Mouse (Mus musculus) limb, embryonic 11.5 days (tissue): ENCODE data around the gene Pigp. TPM values are rescaled to one million over a fixed set of nuclear protein-coding genes. Genes with fewer than 3 reads are reported as not detected.

ENCODE experiments used
- ATAC-seq: fragments of 200-750 bp; cut with Nextera tagmentation; 2 replicates; pipeline ENCODE4 v1.8.0; 2017; ENCODE audit warnings: low read depth; ENCODE audit not compliant: insufficient number of reproducible peaks, low FRiP score, low TSS enrichment
- DNase-seq: peaks from one replicate; pipeline ENCODE4 v3.0.0-alpha.2; 2015; ENCODE audit warnings: low spot score
- H3K27ac ChIP-seq: fragments of 300-500 bp; sonication (generic); replicated peaks from 2 replicates; pipeline ENCODE4 v1.5.1; 2014; ENCODE audit warnings: low read depth, mild to moderate bottlenecking, low read length
- H3K27me3 ChIP-seq: fragments of 300-500 bp; sonication (generic); 2 replicates; pipeline ENCODE4 v1.6.1; 2014; ENCODE audit warnings: mild to moderate bottlenecking, low read length, mixed read lengths; ENCODE audit not compliant: control insufficient read depth, insufficient read depth
- H3K36me3 ChIP-seq: fragments of 300-500 bp; sonication (generic); 2 replicates; pipeline ENCODE4 v1.6.1; 2014; ENCODE audit warnings: mild to moderate bottlenecking, low read length, moderate library complexity, mixed read lengths; ENCODE audit not compliant: control insufficient read depth, insufficient read depth
- H3K4me1 ChIP-seq: fragments of 300-500 bp; sonication (generic); 2 replicates; pipeline ENCODE4 v1.6.1; 2014; ENCODE audit warnings: low read length, mixed read lengths; ENCODE audit not compliant: control insufficient read depth, insufficient read depth
- H3K4me2 ChIP-seq: fragments of 300-500 bp; sonication (generic); 2 replicates; pipeline ENCODE4 v1.6.1; 2014; ENCODE audit warnings: low read depth, mild to moderate bottlenecking, moderate library complexity; ENCODE audit not compliant: severe bottlenecking
- H3K4me3 ChIP-seq: fragments of 300-500 bp; sonication (generic); 2 replicates; pipeline ENCODE4 v1.5.1; 2014; ENCODE audit warnings: low read depth, low read length
- H3K9ac ChIP-seq: fragments of 300-500 bp; sonication (generic); 2 replicates; pipeline ENCODE4 v1.6.1; 2014; ENCODE audit warnings: mild to moderate bottlenecking, low read length
- H3K9me3 ChIP-seq: fragments of 300-500 bp; sonication (generic); 2 replicates; pipeline ENCODE4 v1.6.1; 2016; ENCODE audit warnings: low read length; ENCODE audit not compliant: control insufficient read depth
- WGBS: fragments of 180-500 bp; shearing (Covaris S2); extraction: QIAGEN DNeasy Blood & Tissue Kit; methylation state at CpG from one replicate; pipeline ENCODE4 v1.1.7; 2014; 5-methylcytosine and 5-hydroxymethylcytosine counted together
- polyA plus RNA-seq: library from polyadenylated mRNA; unstranded; fragments of >200 nt; fragmentation: Nextera tagmentation; extraction: Ambion mirVana; gene quantifications from 2 replicates; pipeline ENCODE4 v1.2.1, GENCODE M21; 2014

The Pigp gene
- polyA plus RNA-seq, 1 experiment from 2014 or later: 74.2 TPM

DNA sequence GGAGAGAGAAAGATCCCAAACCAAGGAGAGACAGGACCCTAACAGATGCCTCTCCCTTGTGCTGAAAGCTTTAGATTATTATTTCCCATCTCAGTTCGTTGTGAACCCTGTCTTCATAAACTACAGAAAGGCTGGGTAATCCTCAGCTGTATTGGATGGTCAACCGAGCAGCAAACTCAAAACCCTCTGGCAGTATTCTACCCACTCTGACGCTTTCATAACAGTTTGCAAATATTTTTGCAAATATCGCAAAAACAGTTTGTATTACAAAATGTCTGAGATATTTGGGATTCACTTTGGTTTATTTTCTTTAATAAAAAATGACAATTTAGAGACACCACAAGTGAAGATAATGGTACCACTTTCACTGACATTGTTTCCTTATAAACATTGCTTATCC, 59.7 kb downstream of the Pigp start:
- WGBS: 81% methylated on average over 4 of the region's 4 CpGs
- no peaks in the 10 kb centered on the region for H3K36me3 ChIP-seq
- no peak for DNase-seq
- peaks cover 11% of the 10 kb centered on the region; the same call in 1 of the 2 replicates for H3K4me1 ChIP-seq
- no peak overlapping the region for H3K4me2 ChIP-seq
- H3K27me3 ChIP-seq: no peaks in the 10 kb centered on the region
- H3K9me3 ChIP-seq: no peaks in the 10 kb centered on the region
- no peak overlapping the region for H3K9ac ChIP-seq
- ATAC-seq: no peak
- H3K27ac ChIP-seq: no peak overlapping the region
- H3K4me3 ChIP-seq: no peak overlapping the region

DNA sequence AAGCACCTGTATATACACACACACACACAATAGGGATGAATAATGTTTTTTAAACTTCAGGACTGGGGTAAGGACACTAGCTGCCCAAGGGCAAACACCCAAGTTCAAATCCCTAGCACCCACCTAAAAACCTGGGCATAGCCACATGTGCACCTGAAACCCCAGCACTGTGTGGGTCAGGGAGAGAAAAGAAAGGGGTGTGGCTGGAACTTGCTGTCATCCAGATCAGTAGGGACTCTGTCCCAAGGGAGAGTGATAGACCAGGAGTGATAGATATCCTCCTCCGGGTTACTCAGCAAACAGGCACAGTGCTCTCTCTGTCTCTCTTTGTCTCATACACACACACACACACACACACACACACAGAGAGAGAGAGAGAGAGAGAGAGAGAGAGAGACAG, 60.2 kb downstream of the Pigp start:
- WGBS: 82% methylated on average over 1 of the region's 1 CpGs
- Histone ChIP-seq H3K9me3 (no peaks in the 10 kb centered on the region), H3K27ac (no peak overlapping the region), H3K36me3 (no peaks in the 10 kb centered on the region), H3K4me3 (no peak overlapping the region), H3K4me1 (peaks cover 11% of the 10 kb centered on the region; the same call in 1 of the 2 replicates), H3K9ac (no peak overlapping the region), H3K4me2 (no peak overlapping the region), H3K27me3 (no peaks in the 10 kb centered on the region)
- no peak for DNase-seq
- no peak for ATAC-seq

DNA sequence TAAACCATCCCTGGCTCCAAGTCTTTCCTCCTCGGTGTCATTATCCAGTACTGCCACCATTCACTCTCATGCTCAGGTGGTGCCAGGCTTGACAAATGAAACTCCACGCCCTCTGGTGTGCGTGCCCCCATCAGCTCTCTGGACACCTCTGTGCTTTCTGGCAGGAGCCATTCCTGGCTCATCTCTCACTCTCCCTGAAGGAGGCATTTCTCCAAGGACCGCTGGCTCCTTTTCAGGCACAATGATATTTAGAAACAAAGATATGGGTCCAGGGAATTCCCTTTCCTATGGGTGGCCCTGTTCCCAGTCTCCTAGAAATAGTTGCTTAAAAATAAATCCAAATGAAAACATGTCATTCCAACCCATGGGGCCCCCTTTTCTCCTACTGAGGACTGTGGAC, 62.6 kb downstream of the Pigp start:
- peaks cover 11% of the 10 kb centered on the region; the same call in 1 of the 2 replicates for H3K4me1 ChIP-seq
- H3K4me3 ChIP-seq: no peak overlapping the region
- H3K27ac ChIP-seq: no peak overlapping the region
- H3K27me3 ChIP-seq: no peaks in the 10 kb centered on the region
- no peak overlapping the region for H3K9ac ChIP-seq
- ATAC-seq (no peak), DNase-seq (no peak)
- H3K36me3 ChIP-seq: no peaks in the 10 kb centered on the region
- no peaks in the 10 kb centered on the region for H3K9me3 ChIP-seq
- 92% methylated on average over 4 of the region's 4 CpGs for WGBS
- H3K4me2 ChIP-seq: no peak overlapping the region

Other genes starting within 250 kb of the Pigp start
- gene Hlcs, start 58.3 kb downstream of the Pigp start, polyA plus RNA-seq: 8.4 and 10.4 TPM in 2 replicates
- 3.9 and 4.3 TPM in 2 replicates for gene Ripply3, start 43.4 kb downstream of the Pigp start, polyA plus RNA-seq
- gene Ttc3, start 1.2 kb downstream of the Pigp start, polyA plus RNA-seq: 328 and 349 TPM in 2 replicates
- gene Vps26c, start 155.0 kb upstream of the Pigp start, polyA plus RNA-seq: 49.3 and 51.7 TPM in 2 replicates
- 12.1 and 13.4 TPM in 2 replicates for gene Dyrk1a, start 198.2 kb upstream of the Pigp start, polyA plus RNA-seq